Mouse (Mus musculus): ENCODE results near the gene Slc35c2.

Slc35c2 gene

DNA sequence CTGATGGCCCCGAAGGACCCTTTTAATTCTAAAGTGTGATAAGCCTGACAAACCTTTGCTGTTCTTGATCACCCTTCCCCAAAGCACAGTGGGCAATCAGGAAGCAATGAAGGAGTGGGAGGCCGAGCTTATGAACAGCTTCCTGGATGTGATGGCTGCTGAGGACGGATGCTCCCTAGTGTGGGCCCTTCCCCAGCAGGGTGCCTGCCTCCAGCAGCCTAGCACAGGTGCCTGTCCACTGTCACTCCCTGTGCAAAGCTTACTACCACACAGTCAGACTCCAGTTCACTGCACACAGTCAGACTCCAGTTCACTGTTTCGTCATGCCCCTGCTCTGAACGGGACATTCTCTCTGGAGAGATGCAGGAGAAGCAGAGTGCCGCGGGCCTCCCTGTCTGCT lies 24.7 kb upstream of the Slc35c2 start:
- DNase-seq (ENCODE audit: low spot score), result no peak

GRCm38 (mm10) chr2:165311577-165311976 lies 23.9 kb upstream of the Slc35c2 start:
- DNase-seq (ENCODE audit: low spot score), result no peak

DNA sequence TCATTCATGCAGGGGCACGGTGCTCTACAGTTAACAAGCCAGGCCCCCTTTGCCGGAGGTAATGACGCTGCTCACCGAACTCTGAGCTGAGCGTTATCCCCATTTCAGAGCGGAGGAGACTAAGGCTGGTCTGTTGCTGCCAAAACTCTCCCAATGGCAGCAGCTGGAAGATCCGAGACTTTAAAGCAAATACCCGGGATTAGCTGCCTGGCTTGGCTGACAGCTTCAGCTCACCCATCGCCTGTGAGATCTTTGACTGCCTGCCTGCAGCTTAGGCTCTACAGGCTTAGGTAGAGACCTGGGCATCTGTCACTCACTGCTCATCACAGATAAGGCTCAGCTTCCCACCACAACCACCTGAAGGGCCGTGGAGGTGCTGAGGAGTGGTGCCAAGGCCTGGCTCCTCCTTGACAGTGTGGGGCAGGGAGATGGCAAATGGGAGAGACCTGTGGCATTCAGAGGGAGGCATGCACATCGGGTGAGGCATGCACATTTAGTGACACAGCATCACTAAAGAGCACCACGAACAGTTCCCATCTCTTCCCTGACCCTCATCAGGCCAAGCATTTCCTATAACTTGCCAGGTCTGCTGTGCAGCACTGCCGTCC lies 23.3 kb upstream of the Slc35c2 start:
- no peak for DNase-seq (ENCODE audit: low spot score)

DNA sequence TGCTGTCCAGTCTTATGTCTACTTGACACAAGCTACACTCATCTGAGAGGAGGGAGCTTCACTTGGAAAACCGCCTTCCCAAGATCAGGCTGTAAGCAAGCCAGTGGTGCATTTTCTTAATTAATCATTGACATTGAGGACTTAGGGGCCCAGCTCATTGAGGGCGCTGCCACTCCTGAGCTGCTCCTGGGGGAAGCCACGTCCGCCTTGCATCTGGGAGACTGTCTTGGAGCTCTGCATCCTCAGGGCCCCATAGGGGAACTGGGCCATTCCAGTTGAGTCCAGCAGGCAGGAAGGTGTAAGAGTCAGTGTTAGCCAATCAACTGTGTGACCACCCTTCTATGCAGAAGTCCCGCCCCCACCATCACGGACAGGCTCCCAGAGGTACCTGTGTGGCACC lies 20.1 kb upstream of the Slc35c2 start:
- no peak for DNase-seq (ENCODE audit: low spot score)

DNA sequence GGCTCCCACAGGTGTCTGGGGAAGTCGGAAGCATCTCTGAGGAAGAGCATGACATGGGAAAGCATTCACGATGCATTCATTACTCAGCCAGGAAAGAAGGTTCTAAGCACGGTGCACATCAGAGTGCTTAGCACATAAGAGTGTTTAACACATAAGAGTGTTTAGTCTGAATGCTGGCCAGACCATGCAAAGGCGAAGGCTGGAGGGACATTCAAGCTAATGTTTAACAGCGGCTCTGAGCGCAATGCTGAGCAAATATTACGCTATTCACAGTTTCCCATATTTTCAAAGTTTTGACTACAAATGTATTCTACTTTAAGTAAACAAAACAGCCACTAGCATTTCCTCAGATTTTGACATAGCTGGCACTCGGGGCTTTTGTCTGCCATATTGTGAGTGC lies 17.8 kb upstream of the Slc35c2 start:
- DNase-seq (ENCODE audit: low spot score), result no peak

- no peak for DNase-seq (ENCODE audit: low spot score)
These were observed 17.1 kb upstream of the Slc35c2 start for GRCm38 (mm10) chr2:165304819-165305218.

GRCm38 (mm10) chr2:165303354-165304012 lies 15.8 kb upstream of the Slc35c2 start:
- no peak for DNase-seq (ENCODE audit: low spot score)

GRCm38 (mm10) chr2:165301409-165301808 lies 13.7 kb upstream of the Slc35c2 start:
- DNase-seq (ENCODE audit: low spot score), result no peak

DNA sequence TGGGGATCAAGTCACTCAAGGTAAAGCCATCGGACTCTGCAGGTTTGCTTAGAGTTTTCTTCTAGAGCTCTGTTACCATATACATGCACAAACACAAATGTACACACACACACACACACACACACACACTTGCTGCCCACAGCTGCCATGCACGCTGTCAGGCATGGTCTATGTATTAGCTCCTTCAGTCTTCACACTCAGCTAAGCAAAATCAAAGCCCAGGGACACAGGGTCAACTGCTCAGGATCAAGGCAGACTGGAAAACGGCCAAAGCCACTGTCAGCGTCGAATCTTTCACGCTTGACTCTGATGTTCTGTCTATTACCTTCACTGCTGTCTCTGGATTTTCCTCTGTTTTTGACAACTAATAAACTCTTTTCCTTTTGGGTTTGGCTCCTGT lies 13.2 kb upstream of the Slc35c2 start:
- no peak for DNase-seq (ENCODE audit: low spot score)

GRCm38 (mm10) chr2:165300424-165300823 lies 12.8 kb upstream of the Slc35c2 start:
- no peak for DNase-seq (ENCODE audit: low spot score)

DNA sequence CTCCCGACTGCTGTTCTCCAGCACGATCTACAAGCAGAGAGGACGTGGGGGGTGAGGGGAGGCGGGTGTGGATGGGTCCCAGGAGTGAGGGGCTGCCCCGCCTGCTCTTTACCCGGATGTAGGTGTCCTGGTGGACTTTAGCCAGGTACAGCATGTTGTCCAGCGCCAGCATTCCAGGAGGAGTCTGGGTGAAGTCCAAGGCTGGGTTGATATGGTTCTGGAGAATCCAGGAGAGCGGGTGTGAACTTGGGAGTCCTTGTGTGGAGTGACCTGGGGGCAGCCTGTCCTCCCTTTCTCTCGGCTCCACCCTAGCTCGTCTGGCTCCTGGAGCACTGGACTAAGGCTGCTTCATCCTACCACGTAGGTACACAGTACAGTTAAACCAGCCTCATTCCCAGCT lies 9.8 kb upstream of the Slc35c2 start:
- no peak for DNase-seq (ENCODE audit: low spot score)

DNA sequence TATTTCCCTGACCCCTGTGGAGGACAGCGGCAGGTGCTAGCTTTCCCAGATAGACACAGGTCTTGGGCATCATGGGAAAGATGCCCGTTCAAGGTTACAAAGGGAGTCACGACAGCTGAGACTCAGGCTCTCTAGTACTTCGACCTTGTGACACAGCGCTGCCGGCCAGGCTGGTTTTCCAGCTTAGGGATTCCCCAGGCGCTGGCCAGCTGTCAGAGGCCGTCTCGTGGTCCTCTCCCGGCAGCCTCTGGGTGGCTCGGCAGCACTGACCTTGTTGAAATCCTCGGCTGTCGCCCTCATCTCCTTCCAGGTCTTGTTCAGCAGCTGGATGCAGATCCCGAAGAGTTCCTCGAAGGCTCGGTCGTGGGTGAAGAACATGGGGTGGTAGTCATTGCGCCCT lies 8.9 kb upstream of the Slc35c2 start:
- DNase-seq (ENCODE audit: low spot score), result no peak

GRCm38 (mm10) chr2:165288315-165289031 lies 804 bp upstream of the Slc35c2 start:
- DNase-seq (ENCODE audit: low spot score), result peak; percentile 32

GRCm38 (mm10) chr2:165286361-165287201 lies 1.1 kb downstream of the Slc35c2 start:
- no peak for DNase-seq (ENCODE audit: low spot score)

- DNase-seq (ENCODE audit: low spot score), result no peak
These were observed 2.0 kb downstream of the Slc35c2 start for GRCm38 (mm10) chr2:165285621-165286020.

- DNase-seq (ENCODE audit: low spot score), result no peak
These were observed 2.6 kb downstream of the Slc35c2 start for GRCm38 (mm10) chr2:165285034-165285433.

DNA sequence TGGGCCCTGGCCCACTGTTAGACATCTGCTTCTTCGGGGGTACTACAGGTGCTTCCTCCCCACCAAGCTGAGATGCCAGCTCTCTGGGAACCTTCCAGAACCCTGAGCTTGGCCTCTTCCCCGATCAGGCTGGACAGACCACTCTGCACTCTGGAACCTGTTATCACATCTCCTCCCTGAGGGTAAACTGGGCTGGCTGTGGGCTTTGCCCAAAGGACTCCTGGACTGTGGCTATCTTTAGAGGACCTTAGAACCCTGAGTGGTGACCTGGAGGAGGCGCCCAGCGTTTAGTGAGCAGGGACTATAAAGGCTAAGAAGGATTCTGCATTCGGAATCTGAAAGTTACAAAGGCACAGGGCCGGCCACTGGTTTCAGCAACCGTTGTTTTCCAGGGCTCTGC lies 3.3 kb downstream of the Slc35c2 start:
- no peak for DNase-seq (ENCODE audit: low spot score)

DNA sequence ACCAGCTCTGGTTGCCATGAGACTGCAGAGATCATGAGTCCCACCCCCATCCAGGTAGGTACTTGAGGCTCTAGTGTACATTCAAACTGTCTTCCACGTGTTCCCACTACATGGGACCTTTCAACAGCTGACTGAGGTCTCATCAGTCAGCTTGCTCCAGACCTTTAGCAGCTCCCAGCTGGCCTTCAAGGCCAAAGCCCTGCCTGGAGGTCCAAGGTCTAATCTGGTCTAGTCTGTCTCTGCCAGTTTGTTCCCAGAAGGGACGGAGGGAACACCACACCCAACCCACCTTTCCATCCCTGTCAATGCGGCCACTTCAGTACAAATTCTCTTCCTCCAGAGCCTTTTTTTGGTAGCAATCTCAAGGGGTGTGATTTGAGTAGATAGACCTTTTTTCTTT lies 4.0 kb downstream of the Slc35c2 start:
- no peak for DNase-seq (ENCODE audit: low spot score)

DNA sequence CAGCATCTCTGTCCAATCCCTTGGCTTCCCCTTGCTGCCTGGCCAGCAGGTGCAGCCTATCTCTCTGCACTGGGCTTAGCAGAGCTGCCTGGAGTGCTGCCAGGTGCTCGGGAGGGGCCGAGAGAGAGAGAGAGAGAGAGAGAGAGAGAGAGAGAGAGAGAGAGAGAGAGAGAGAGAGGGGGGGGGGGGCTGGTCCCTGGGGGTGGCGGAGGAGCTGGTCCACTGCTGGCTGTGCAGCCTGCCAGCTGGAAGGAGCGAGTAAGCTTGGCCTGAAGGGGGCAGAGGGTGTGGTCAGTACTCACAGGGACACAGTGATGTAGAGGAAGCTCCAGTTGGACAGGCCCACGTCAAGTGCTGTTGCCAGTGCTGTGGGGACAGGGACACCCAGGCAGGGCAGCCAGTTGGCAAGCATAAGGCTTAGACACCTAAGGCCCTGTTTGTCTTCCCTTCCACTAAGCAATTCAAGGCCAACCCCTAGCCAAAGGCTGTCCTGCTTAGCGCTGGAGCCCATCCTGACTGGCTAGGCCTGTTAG lies 5.8 kb downstream of the Slc35c2 start:
- no peak for DNase-seq (ENCODE audit: low spot score)

DNA sequence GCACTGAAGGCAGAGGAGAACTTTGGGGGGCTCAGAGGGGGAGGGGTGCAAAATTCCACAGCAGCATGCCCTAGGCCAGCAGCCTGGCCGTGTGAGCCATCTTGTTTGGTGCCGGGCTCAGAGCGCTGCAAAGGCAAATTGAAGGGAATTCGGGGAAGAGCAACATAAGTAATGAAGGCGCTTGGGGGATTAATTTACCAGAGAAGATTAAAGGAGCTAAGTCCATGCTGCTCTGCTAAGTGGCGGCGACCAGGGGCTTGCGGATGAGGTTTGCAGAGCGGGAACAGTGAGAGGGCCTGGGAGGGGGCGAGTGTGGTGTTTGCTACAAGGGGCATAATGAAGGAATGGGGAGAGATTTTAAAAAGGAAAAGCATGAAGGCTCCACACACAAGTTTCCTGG lies 8.3 kb downstream of the Slc35c2 start:
- no peak for DNase-seq (ENCODE audit: low spot score)

DNA sequence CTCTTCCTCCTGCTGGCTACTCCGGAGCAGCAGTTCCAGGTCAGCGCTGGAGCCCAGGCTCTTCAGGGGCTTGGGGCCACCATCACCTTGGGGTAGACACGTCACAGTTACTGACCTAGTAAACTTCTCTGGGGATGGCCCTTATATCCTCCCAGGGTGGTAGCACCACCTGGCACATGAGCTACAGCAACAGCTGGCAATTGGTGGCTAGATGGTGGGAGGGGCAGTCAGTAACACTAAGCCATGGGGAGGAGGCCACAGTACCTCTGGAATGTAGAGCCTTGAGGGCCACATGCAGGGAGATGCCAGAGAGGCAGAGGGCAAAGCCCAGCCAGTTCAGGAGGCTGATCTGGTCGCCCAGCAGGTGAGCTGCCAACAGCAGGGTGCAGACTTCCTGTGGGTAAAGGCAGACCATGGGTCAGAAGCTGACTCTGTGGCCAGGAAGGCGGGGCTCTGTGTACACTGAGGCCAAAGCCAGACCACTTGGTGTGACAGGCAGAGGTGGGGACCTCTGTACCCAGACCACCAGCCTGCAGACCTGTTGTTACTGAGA lies 10.4 kb downstream of the Slc35c2 start:
- DNase-seq (ENCODE audit: low spot score), result no peak

DNA sequence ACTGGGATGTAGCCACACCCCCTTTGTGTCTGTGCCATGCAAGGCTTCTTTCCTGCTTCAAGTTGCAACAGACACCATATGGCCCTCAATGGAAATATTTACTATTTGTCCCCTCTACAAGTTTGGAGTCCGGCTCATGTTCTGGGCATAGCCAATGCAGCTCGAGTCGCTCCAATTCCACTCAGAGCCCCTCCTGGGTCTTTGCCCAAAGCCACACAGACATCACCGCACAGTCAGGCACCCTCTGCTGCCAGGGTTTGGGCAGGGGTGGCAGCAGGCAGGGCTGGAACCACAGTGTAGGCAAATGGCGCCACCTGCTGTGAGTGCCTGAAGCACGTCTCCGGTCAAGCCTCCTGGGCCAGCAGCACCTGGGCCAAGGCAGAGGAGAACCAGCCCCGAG lies 11.8 kb downstream of the Slc35c2 start:
- DNase-seq (ENCODE audit: low spot score), result peak; percentile 52
